Mouse (Mus musculus): ENCODE measurements at regions not wholly inside any gene's neighbourhood (a gene's known extent, or its start where the extent isn't known, plus 50 kb on each side); places are given as distances from the start of the nearest gene placed in this dataset.
A peak's percentile ranks its signal among the peaks of the same experiment; 100 is the strongest.

GRCm38 (mm10) chr13:56350705-56351400, 54.5 kb upstream of the Cxcl14 start:
- peak; percentile 36 for DNase-seq (ENCODE audit: low read depth, low spot score)

- DNase-seq (ENCODE audit: low read depth, low spot score) = no peak
Observed at GRCm38 (mm10) chr13:56351401-56351735, 55.0 kb upstream of the Cxcl14 start.

GRCm38 (mm10) chr13:56352436-56352835, 56.1 kb upstream of the Cxcl14 start:
- DNase-seq (ENCODE audit: low read depth, low spot score) = peak; percentile 44

GRCm38 (mm10) chr13:56352839-56353605, 56.7 kb upstream of the Cxcl14 start:
- no peak for DNase-seq (ENCODE audit: low read depth, low spot score)

- no peak for DNase-seq (ENCODE audit: low read depth, low spot score)
Observed at GRCm38 (mm10) chr13:56353921-56354320, 57.6 kb upstream of the Cxcl14 start.

GRCm38 (mm10) chr13:56354630-56355029, 58.3 kb upstream of the Cxcl14 start:
- DNase-seq (ENCODE audit: low read depth, low spot score) = no peak

- no peak for DNase-seq (ENCODE audit: low read depth, low spot score)
Observed at GRCm38 (mm10) chr13:56356999-56357398, 60.6 kb upstream of the Cxcl14 start.

- no peak for DNase-seq (ENCODE audit: low read depth, low spot score)
Observed at GRCm38 (mm10) chr13:56357955-56358354, 61.6 kb upstream of the Cxcl14 start.

- DNase-seq (ENCODE audit: low read depth, low spot score) = no peak
Observed at GRCm38 (mm10) chr13:56358827-56359226, 62.5 kb upstream of the Cxcl14 start.

GRCm38 (mm10) chr13:56359554-56359953, 63.2 kb upstream of the Cxcl14 start:
- no peak for DNase-seq (ENCODE audit: low read depth, low spot score)

GRCm38 (mm10) chr13:56360803-56361202, 64.5 kb upstream of the Cxcl14 start:
- no peak for DNase-seq (ENCODE audit: low read depth, low spot score)

GRCm38 (mm10) chr13:56362238-56362637, 64.2 kb upstream of the Gm3045 start:
- DNase-seq (ENCODE audit: low read depth, low spot score) = no peak

GRCm38 (mm10) chr13:56362646-56363045, 63.7 kb upstream of the Gm3045 start:
- no peak for DNase-seq (ENCODE audit: low read depth, low spot score)

- no peak for DNase-seq (ENCODE audit: low read depth, low spot score)
Observed at GRCm38 (mm10) chr13:56369600-56369999, 56.8 kb upstream of the Gm3045 start.

- DNase-seq (ENCODE audit: low read depth, low spot score) = no peak
Observed at GRCm38 (mm10) chr13:56371374-56371773, 55.0 kb upstream of the Gm3045 start.

GRCm38 (mm10) chr13:56372003-56372725, 54.2 kb upstream of the Gm3045 start:
- DNase-seq (ENCODE audit: low read depth, low spot score) = no peak

- no peak for DNase-seq (ENCODE audit: low read depth, low spot score)
Observed at GRCm38 (mm10) chr13:56372727-56373126, 53.7 kb upstream of the Gm3045 start.
